Mouse (Mus musculus): ENCODE data around the gene Mup13. TPM values are rescaled to one million over a fixed set of nuclear protein-coding genes. Genes with fewer than 3 reads are reported as not detected.

The Mup13 gene
- polyA plus RNA-seq (2021; fragmentation: Nextera tagmentation): not detected in 2 replicates
- long read RNA-seq, experiment 1: 0 reads
- long read RNA-seq, experiment 2: 0 reads

DNA sequence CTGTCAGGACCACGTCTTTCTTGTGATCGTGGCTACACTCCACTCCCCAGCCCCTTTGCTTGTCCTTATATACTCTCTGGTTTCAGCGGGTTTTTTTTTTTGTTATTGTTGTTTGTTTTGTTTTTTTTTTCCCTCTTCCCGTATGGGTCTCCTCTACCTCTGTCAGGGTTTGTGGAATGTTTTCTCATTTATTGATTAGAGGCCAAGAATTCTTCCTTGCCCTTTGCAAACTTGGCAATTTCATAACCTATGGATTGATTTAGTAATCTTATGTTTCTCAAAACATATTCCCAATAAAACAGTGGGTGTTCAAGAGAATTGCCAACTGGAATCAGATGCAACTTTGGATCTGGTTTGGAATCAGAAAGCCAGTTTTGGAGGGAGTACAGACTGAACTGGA is at the start of gene Mup13:
Mup13 (minus strand) TSS at position 101 of the 400 bp plus-strand sequence.

Other genes starting within 250 kb of the Mup13 start
- gene Mup14, start 75.7 kb upstream of the Mup13 start, polyA plus RNA-seq (2021; fragmentation: Nextera tagmentation): not detected in 2 replicates
- not detected in 2 replicates for gene Mup15, start 211.5 kb upstream of the Mup13 start, polyA plus RNA-seq (2021; fragmentation: Nextera tagmentation)